Mouse (Mus musculus): Measurements from ENCODE around the gene Gm20696. TPM values are rescaled to one million over a fixed set of nuclear protein-coding genes. Genes with fewer than 3 reads are reported as not detected.

Gm20696 gene
- polyA plus RNA-seq, 1 experiment from 2014 or later, result 5.3 TPM

DNA sequence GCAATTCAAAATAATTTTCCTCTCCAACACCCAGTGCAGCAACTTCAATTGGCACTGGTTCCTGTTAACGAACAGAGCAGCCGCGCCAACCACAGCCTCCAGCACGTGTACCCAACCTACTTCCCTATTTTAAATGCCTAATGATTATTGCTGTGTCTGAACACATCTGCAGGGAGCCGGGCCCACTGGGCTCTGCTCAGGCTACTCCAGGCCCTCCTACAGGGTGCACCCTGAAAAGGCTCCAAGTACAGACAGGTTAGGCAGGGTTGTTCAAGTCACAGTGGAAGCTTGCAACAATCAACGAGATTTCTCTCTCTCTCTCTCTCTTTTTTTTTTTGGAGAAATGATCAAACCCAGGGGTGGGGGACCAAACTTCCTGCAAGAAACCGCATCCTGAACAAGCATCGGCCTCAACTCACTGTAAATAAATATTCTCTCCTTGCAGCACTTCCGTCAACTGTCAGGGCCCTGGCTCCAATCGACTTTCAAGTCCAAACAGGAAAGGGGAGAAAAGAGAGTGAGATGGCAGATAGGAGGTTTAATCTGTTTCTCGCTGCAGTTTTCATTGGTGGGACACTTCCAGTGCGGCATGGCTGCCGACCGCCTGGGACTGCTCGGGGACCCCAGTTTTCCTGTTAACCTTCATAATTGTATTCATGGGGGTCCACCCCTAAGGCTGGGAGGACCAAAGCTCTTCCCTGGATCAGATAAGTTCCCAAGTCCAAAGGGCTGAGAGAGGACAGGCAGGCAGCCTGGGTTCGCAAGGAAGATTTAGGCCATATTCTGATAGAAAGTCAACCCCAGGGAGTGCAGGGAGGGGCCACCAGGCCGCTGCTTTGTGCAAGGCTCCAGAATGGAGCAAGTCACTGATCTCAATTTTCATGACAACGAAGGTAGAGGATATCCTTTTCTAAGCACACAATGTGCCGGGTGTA lies 277.6 kb downstream of the Gm20696 start:
- no peaks in the 10 kb centered on the region for H3K27me3 ChIP-seq (ENCODE audit: control insufficient read depth, insufficient read depth, low read length)
- no peaks in the 10 kb centered on the region for H3K36me3 ChIP-seq (ENCODE audit: control insufficient read depth, insufficient read depth, low read length)
- no peak overlapping the region for H3K27ac ChIP-seq (ENCODE audit: low read depth, low read length)
- no peak overlapping the region for H3K9ac ChIP-seq (ENCODE audit: low read length)
- H3K9me3 ChIP-seq (ENCODE audit: control insufficient read depth, low read length), result no peaks in the 10 kb centered on the region
- ATAC-seq (replicated peaks; ENCODE audit: low FRiP score) (no peak), DNase-seq (ENCODE audit: low spot score) (no peak)
- H3K4me1 ChIP-seq (replicated peaks; ENCODE audit: control insufficient read depth, insufficient read depth, low read length), result no peaks in the 10 kb centered on the region
- no peak overlapping the region for H3K4me3 ChIP-seq (ENCODE audit: low read depth, low read length)
- no peak overlapping the region for H3K4me2 ChIP-seq (ENCODE audit: low read depth, low read length, severe bottlenecking)
- 82% methylated on average over 19 of the region's 19 CpGs for WGBS

DNA sequence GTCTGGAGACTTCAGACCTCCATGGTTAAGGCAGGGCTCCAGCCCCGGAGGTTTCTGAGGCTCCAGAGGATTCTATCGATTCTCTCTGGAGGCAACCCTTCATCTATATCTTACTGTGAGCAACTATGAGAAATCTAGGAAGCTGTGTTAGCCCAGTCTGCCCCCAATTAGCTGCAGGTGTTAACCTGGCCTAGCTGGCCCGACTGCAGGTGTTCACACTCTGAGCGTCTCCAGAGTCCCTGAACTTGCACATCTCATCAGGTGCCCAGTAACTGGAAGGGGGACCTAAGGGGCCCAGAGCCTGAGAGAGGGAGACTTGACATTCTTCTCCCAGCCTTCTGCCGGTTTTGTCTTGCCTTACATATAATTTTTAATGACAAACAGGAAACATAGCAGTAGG lies 278.6 kb downstream of the Gm20696 start:
- H3K9me3 ChIP-seq (ENCODE audit: control insufficient read depth, low read length), result no peaks in the 10 kb centered on the region
- H3K9ac ChIP-seq (ENCODE audit: low read length), result no peak overlapping the region
- 90% methylated on average over 5 of the region's 5 CpGs for WGBS

DNA sequence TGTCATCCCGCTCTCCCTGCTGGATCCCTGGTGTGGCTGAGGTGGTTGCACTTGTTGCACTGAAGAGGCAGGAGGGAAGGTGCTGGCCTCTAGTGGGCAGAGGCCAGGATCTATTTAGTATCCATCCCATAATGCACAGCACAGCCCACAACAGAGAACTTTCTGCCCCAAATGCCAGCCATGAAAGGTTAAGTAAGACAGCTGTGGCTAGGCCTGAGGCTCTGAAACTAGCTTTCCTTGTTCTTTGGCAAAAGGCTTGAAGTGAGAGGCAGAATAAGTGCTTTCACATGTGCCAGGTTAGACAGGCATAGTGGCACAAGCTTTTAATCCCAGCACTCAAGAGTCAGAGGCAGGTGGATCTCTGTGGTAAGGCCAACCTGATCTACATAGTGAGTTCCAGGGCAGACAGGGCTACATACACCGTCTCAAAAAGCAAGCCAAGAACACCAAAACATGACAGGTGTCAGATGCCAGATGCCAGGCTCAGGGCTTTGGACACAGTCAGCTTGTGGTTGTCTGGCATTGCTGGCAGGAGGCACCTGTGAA lies 281.5 kb downstream of the Gm20696 start:
- DNase-seq (ENCODE audit: low spot score) (no peak), ATAC-seq (replicated peaks; ENCODE audit: low FRiP score) (no peak)
- Histone ChIP-seq H3K27me3 (ENCODE audit: control insufficient read depth, insufficient read depth, low read length) (no peaks in the 10 kb centered on the region), H3K36me3 (ENCODE audit: control insufficient read depth, insufficient read depth, low read length) (no peaks in the 10 kb centered on the region), H3K27ac (ENCODE audit: low read depth, low read length) (no peak overlapping the region), H3K9me3 (ENCODE audit: control insufficient read depth, low read length) (no peaks in the 10 kb centered on the region), H3K4me1 (replicated peaks; ENCODE audit: control insufficient read depth, insufficient read depth, low read length) (no peaks in the 10 kb centered on the region), H3K9ac (ENCODE audit: low read length) (no peak overlapping the region), H3K4me3 (ENCODE audit: low read depth, low read length) (no peak overlapping the region), H3K4me2 (ENCODE audit: low read depth, low read length, severe bottlenecking) (no peak overlapping the region)
- 88% methylated on average over 2 of the region's 2 CpGs for WGBS

More for the DNA sequence above, 278.6 kb downstream of the Gm20696 start:
- Histone ChIP-seq H3K27me3 (ENCODE audit: control insufficient read depth, insufficient read depth, low read length) (no peaks in the 10 kb centered on the region), H3K36me3 (ENCODE audit: control insufficient read depth, insufficient read depth, low read length) (no peaks in the 10 kb centered on the region), H3K4me2 (ENCODE audit: low read depth, low read length, severe bottlenecking) (no peak overlapping the region), H3K27ac (ENCODE audit: low read depth, low read length) (no peak overlapping the region), H3K4me3 (ENCODE audit: low read depth, low read length) (no peak overlapping the region), H3K4me1 (replicated peaks; ENCODE audit: control insufficient read depth, insufficient read depth, low read length) (no peaks in the 10 kb centered on the region)
- no peak for DNase-seq (ENCODE audit: low spot score)
- ATAC-seq (replicated peaks; ENCODE audit: low FRiP score), result no peak

DNA sequence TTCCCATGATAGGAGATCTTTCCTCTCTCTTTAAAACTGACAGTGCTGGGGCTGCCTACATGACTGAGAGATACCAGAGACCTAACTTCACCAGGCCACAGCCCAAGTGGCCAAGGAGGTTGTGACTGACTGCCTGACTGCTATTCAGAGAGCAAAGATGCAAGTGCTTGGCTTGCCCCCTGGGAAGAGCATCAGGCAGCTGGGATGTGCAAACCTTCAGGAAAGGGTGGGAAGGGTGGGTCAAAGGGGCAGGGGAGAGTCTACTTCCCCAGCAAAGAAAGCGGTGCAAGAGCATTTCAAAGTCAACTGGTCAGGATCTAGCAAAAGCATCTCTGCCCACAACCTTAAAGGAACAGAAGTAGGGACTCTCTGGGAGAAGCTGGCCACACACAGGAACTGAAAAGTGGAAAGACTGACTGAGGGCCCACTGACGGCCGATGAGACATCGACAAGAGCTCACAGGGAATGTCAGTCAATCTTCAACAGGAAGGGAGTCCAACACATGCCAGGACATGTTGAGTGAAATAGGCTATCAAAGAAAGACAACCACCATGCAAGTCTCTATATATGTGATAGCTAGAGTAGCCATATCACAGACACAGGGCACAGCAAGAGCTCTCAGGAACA lies 282.6 kb downstream of the Gm20696 start:
- no peak overlapping the region for H3K9ac ChIP-seq (ENCODE audit: low read length)
- ATAC-seq (replicated peaks; ENCODE audit: low FRiP score) (no peak), DNase-seq (ENCODE audit: low spot score) (no peak)
- no peaks in the 10 kb centered on the region for H3K9me3 ChIP-seq (ENCODE audit: control insufficient read depth, low read length)
- H3K27me3 ChIP-seq (ENCODE audit: control insufficient read depth, insufficient read depth, low read length), result no peaks in the 10 kb centered on the region
- no peak overlapping the region for H3K27ac ChIP-seq (ENCODE audit: low read depth, low read length)
- H3K4me3 ChIP-seq (ENCODE audit: low read depth, low read length), result no peak overlapping the region
- H3K4me1 ChIP-seq (replicated peaks; ENCODE audit: control insufficient read depth, insufficient read depth, low read length), result no peaks in the 10 kb centered on the region
- H3K4me2 ChIP-seq (ENCODE audit: low read depth, low read length, severe bottlenecking), result no peak overlapping the region
- 82% methylated on average over 4 of the region's 4 CpGs for WGBS
- no peaks in the 10 kb centered on the region for H3K36me3 ChIP-seq (ENCODE audit: control insufficient read depth, insufficient read depth, low read length)

DNA sequence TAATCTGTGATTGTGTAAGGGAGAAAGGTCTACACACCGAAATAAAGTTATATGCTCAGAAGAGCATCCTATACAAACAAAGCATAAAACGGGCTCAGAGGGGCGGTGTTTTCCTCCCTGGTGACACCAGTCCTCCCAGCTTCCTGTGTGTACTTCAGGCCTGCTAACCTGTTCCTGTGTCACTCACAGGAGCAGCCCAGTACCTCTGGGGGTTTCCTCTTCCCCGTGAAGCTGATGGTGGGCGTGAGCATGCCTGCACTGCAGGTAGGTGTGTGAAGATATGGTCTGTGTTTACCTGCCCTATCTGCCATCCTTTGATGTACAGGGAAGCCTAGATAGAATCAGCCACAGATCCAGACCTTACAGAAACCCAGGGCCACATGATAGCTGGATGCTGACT lies 286.5 kb downstream of the Gm20696 start:
- no peak overlapping the region for H3K4me2 ChIP-seq (ENCODE audit: low read depth, low read length, severe bottlenecking)
- H3K36me3 ChIP-seq (ENCODE audit: control insufficient read depth, insufficient read depth, low read length), result no peaks in the 10 kb centered on the region
- no peak for ATAC-seq (replicated peaks; ENCODE audit: low FRiP score)
- no peak overlapping the region for H3K27ac ChIP-seq (ENCODE audit: low read depth, low read length)
- no peaks in the 10 kb centered on the region for H3K27me3 ChIP-seq (ENCODE audit: control insufficient read depth, insufficient read depth, low read length)
- no peak overlapping the region for H3K4me3 ChIP-seq (ENCODE audit: low read depth, low read length)
- no peak for DNase-seq (ENCODE audit: low spot score)
- H3K4me1 ChIP-seq (replicated peaks; ENCODE audit: control insufficient read depth, insufficient read depth, low read length), result peaks cover 2% of the 10 kb centered on the region; the same call in 1 of the 2 replicates
- H3K9me3 ChIP-seq (ENCODE audit: control insufficient read depth, low read length), result no peaks in the 10 kb centered on the region
- H3K9ac ChIP-seq (ENCODE audit: low read length), result no peak overlapping the region
- 94% methylated on average over 5 of the region's 5 CpGs for WGBS

DNA sequence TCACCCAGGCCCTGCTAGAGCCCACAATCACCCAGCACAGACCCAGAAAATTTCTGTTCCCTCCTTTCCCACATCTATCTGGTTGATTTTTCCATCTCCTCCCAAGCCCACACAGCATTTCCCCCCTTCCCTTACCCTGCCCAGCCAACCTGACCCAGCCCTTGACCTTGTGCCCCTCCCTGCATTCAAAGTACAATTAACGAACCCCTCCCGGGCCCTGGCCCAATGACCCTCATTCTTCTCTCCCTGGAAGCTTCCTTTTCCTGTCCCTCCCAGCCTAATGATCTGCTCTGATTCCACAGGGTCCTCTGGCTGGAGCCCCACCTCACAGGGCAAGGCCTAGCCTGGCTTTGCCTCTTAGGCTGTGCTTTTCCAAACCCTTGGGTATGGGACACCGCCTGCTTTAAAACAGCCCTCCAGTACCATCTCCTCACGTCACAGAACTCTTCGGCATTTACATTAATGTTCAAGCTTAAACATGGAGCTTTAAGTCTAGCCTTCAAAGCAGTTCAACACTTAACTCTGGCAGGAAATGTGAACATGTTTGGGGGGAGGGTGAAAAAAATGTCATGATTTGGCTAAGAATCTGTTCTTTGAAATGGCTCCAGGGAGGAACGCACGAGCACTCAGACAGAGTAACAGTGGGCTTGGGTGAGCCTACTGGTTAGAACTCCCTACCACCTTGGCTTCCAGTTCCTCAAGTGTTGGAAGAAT lies 287.4 kb downstream of the Gm20696 start:
- no peaks in the 10 kb centered on the region for H3K27me3 ChIP-seq (ENCODE audit: control insufficient read depth, insufficient read depth, low read length)
- no peak overlapping the region for H3K4me3 ChIP-seq (ENCODE audit: low read depth, low read length)
- H3K4me2 ChIP-seq (ENCODE audit: low read depth, low read length, severe bottlenecking), result no peak overlapping the region
- H3K9ac ChIP-seq (ENCODE audit: low read length), result no peak overlapping the region
- H3K36me3 ChIP-seq (ENCODE audit: control insufficient read depth, insufficient read depth, low read length), result no peaks in the 10 kb centered on the region
- ATAC-seq (replicated peaks; ENCODE audit: low FRiP score) (no peak), DNase-seq (ENCODE audit: low spot score) (no peak)
- no peaks in the 10 kb centered on the region for H3K9me3 ChIP-seq (ENCODE audit: control insufficient read depth, low read length)
- peaks cover 2% of the 10 kb centered on the region; the same call in 1 of the 2 replicates for H3K4me1 ChIP-seq (replicated peaks; ENCODE audit: control insufficient read depth, insufficient read depth, low read length)
- H3K27ac ChIP-seq (ENCODE audit: low read depth, low read length), result no peak overlapping the region
- WGBS, result 79% methylated on average over 7 of the region's 7 CpGs

DNA sequence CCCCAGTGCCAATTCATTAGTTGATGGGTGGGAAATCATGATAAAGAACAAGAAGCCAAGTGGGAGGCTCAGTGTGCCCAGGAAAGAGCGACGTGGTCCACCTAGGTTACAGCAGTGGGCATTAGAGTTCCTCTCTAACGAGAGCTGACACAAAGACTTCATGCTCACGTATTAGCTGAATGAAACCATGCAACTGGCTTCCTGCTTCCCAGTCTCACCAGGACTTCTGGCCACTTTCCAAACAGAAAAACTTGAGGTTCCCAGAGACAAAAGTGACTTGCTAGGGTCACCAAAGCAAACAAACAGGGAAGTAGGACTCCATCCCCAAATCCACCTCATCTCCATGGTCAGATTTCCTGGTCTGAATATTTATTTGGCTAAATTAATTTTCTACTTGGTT lies 288.9 kb downstream of the Gm20696 start:
- H3K9me3 ChIP-seq (ENCODE audit: control insufficient read depth, low read length), result no peaks in the 10 kb centered on the region
- 57% methylated on average over 4 of the region's 4 CpGs for WGBS
- H3K9ac ChIP-seq (ENCODE audit: low read length), result no peak overlapping the region
- H3K4me2 ChIP-seq (ENCODE audit: low read depth, low read length, severe bottlenecking), result no peak overlapping the region
- no peak overlapping the region for H3K4me3 ChIP-seq (ENCODE audit: low read depth, low read length)
- no peak overlapping the region for H3K27ac ChIP-seq (ENCODE audit: low read depth, low read length)
- ATAC-seq (replicated peaks; ENCODE audit: low FRiP score), result no peak
- no peaks in the 10 kb centered on the region for H3K27me3 ChIP-seq (ENCODE audit: control insufficient read depth, insufficient read depth, low read length)
- DNase-seq (ENCODE audit: low spot score), result no peak
- H3K4me1 ChIP-seq (replicated peaks; ENCODE audit: control insufficient read depth, insufficient read depth, low read length), result peaks cover 2% of the 10 kb centered on the region; the same call in 1 of the 2 replicates
- H3K36me3 ChIP-seq (ENCODE audit: control insufficient read depth, insufficient read depth, low read length), result no peaks in the 10 kb centered on the region

DNA sequence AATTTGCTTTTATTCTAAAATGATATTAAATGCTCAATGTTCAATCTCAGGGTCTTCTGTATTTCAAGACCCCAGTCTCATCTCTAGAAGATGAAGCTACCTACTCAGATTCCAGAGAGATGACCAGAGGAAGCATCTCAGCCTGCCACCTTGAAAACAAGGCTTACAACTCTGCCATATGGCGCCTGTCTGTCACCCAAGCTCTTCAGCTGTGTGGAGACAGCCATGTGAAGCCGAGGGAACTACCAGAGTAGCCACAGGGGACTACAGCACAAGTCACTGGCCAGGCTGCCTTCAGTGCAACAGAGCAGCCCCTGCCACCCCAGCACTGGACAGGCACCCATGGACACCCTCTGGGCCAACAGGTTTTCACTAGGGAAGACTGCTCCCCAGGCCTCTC lies 289.5 kb downstream of the Gm20696 start:
- Histone ChIP-seq H3K4me3 (ENCODE audit: low read depth, low read length) (no peak overlapping the region), H3K4me2 (ENCODE audit: low read depth, low read length, severe bottlenecking) (no peak overlapping the region), H3K27ac (ENCODE audit: low read depth, low read length) (no peak overlapping the region), H3K9me3 (ENCODE audit: control insufficient read depth, low read length) (no peaks in the 10 kb centered on the region), H3K4me1 (replicated peaks; ENCODE audit: control insufficient read depth, insufficient read depth, low read length) (peaks cover 2% of the 10 kb centered on the region; the same call in 1 of the 2 replicates), H3K27me3 (ENCODE audit: control insufficient read depth, insufficient read depth, low read length) (no peaks in the 10 kb centered on the region), H3K9ac (ENCODE audit: low read length) (no peak overlapping the region), H3K36me3 (ENCODE audit: control insufficient read depth, insufficient read depth, low read length) (no peaks in the 10 kb centered on the region)
- ATAC-seq (replicated peaks; ENCODE audit: low FRiP score) (no peak), DNase-seq (ENCODE audit: low spot score) (no peak)
- 70% methylated on average over 2 of the region's 2 CpGs for WGBS

All from forebrain, embryonic 11.5 days (tissue).